Mouse (Mus musculus) limb, embryonic 13.5 days (tissue): ENCODE measurements around the gene Sytl1. TPM values are rescaled to one million over a fixed set of nuclear protein-coding genes. Genes with fewer than 3 reads are reported as not detected.

Experiments used
- ATAC-seq: fragments of 200-750 bp; cut with Nextera tagmentation; 2 replicates; pipeline ENCODE4 v1.8.0; 2017; ENCODE audit warnings: low read depth, moderate number of reproducible peaks, moderate TSS enrichment; ENCODE audit not compliant: low FRiP score
- H3K27ac ChIP-seq: fragments of 300-500 bp; sonication (generic); 2 replicates; pipeline ENCODE4 v1.5.1; 2015; ENCODE audit warnings: inconsistent platforms, mild to moderate bottlenecking, moderate library complexity
- H3K27me3 ChIP-seq: fragments of 300-500 bp; sonication (generic); 2 replicates; pipeline ENCODE4 v1.6.1; 2015; ENCODE audit warnings: mild to moderate bottlenecking, inconsistent platforms
- H3K36me3 ChIP-seq: fragments of 300-500 bp; sonication (generic); 2 replicates; pipeline ENCODE4 v1.6.1; 2015; ENCODE audit warnings: inconsistent platforms, mild to moderate bottlenecking, moderate library complexity
- H3K4me1 ChIP-seq: fragments of 300-500 bp; sonication (generic); 2 replicates; pipeline ENCODE4 v1.6.1; 2015; ENCODE audit warnings: inconsistent platforms
- H3K4me2 ChIP-seq: fragments of 300-500 bp; sonication (generic); replicated peaks from 2 replicates; pipeline ENCODE4 v1.6.1; 2015; ENCODE audit warnings: inconsistent platforms, mild to moderate bottlenecking, moderate library complexity
- H3K4me3 ChIP-seq: fragments of 300-500 bp; sonication (generic); 2 replicates; pipeline ENCODE4 v1.5.1; 2015; ENCODE audit warnings: moderate library complexity, mild to moderate bottlenecking, inconsistent platforms
- H3K9ac ChIP-seq: fragments of 300-500 bp; sonication (generic); 2 replicates; pipeline ENCODE4 v1.6.1; 2015; ENCODE audit warnings: mild to moderate bottlenecking, inconsistent platforms
- H3K9me3 ChIP-seq: fragments of 300-500 bp; sonication (generic); 2 replicates; pipeline ENCODE4 v1.6.1; 2016; ENCODE audit warnings: inconsistent platforms
- WGBS: fragments of 180-500 bp; shearing (Covaris S2); methylation state at CpG from one replicate; pipeline ENCODE4 v1.1.7; 2015; 5-methylcytosine and 5-hydroxymethylcytosine counted together
- polyA plus RNA-seq: library from polyadenylated mRNA; unstranded; fragments of >200 nt; fragmentation: Nextera tagmentation; extraction: Ambion mirVana; gene quantifications from 2 replicates; pipeline ENCODE4 v1.2.1, GENCODE M21; 2015

Gene Sytl1
- polyA plus RNA-seq, 1 experiment from 2014 or later: 5.6 TPM

- Histone ChIP-seq H3K9me3 (no peaks in the 10 kb centered on the region), H3K4me2 (no peak overlapping the region), H3K27ac (no peak overlapping the region), H3K4me3 (no peak overlapping the region), H3K4me1 (peaks cover 20% of the 10 kb centered on the region), H3K27me3 (peaks cover 33% of the 10 kb centered on the region), H3K9ac (0 out of 2 replicates have a peak overlapping the region, but pooled peaks have one; percentile 35), H3K36me3 (no peaks in the 10 kb centered on the region)
- 49% methylated on average over 5 of the region's 5 CpGs for WGBS
- no peak for ATAC-seq
These were observed 39.0 kb downstream of the Sytl1 start for GRCm38 (mm10) chr4:133223875-133224274.

GRCm38 (mm10) chr4:133221701-133222100 lies 41.2 kb downstream of the Sytl1 start:
- ATAC-seq: no peak
- Histone ChIP-seq H3K9ac (no peak overlapping the region), H3K27ac (no peak overlapping the region), H3K4me3 (no peak overlapping the region), H3K4me1 (peaks cover 20% of the 10 kb centered on the region), H3K4me2 (no peak overlapping the region), H3K27me3 (peaks cover 35% of the 10 kb centered on the region), H3K36me3 (no peaks in the 10 kb centered on the region), H3K9me3 (no peaks in the 10 kb centered on the region)
- WGBS: 83% methylated on average over 8 of the region's 8 CpGs

- no peak overlapping the region for H3K27ac ChIP-seq
These were observed 42.3 kb downstream of the Sytl1 start for GRCm38 (mm10) chr4:133220656-133221055.

DNA sequence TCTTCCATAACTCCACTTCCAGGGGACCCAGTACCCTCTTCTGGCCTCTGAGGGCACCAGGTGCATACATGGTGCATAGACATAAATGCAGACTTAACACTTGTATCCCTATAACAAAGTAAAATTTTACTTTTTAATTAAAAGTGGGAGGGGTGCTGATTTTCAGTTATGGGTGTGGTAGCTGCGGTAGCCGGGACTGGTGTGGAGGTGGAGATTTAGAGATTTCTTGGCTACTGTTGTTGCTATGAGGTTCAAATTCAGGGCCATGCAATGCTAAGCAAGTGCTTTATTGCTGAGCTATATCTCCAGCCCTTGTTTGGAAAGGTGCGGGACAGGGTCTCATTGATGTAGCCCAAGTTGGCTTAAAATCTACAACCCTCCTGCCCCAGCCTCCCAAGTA lies 44.2 kb downstream of the Sytl1 start:
- Histone ChIP-seq H3K27me3 (peaks cover 52% of the 10 kb centered on the region), H3K4me3 (no peak overlapping the region), H3K4me2 (no peak overlapping the region), H3K36me3 (no peaks in the 10 kb centered on the region), H3K9me3 (no peaks in the 10 kb centered on the region), H3K4me1 (peaks cover 14% of the 10 kb centered on the region), H3K9ac (no peak overlapping the region), H3K27ac (no peak overlapping the region)
- 93% methylated on average over 3 of the region's 3 CpGs for WGBS
- ATAC-seq: no peak

More at GRCm38 (mm10) chr4:133220656-133221055, 42.3 kb downstream of the Sytl1 start:
- peaks cover 36% of the 10 kb centered on the region for H3K27me3 ChIP-seq
- peak overlapping the region; percentile 65 for H3K9ac ChIP-seq
- H3K36me3 ChIP-seq: no peaks in the 10 kb centered on the region
- H3K4me1 ChIP-seq: peaks cover 18% of the 10 kb centered on the region
- no peaks in the 10 kb centered on the region for H3K9me3 ChIP-seq
- WGBS: 2% methylated on average over 25 of the region's 25 CpGs
- peak overlapping the region; percentile 81 for H3K4me2 ChIP-seq
- ATAC-seq: no peak
- H3K4me3 ChIP-seq: peak overlapping the region; percentile 44

DNA sequence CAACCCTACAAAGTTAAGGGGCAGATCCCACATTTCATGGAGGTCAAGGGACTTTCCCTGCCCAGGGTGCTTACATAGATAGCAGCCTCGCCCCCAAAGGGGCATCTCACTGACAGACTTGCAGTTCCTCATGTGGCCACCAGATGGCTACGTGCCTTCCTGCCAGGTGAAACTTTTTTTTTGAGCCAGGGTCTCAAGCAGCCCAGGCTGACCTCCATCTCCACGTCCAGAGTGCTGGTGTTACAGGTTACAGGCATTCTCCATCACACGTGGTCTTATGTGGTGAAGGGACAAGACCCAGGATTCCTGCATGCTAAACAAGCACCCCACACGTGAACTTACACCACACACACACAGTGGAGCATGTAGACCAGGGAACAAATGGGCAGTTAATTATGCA lies 45.3 kb downstream of the Sytl1 start:
- H3K9me3 ChIP-seq: no peaks in the 10 kb centered on the region
- no peak overlapping the region for H3K4me2 ChIP-seq
- H3K4me1 ChIP-seq: peaks cover 23% of the 10 kb centered on the region
- peaks cover 62% of the 10 kb centered on the region for H3K27me3 ChIP-seq
- H3K36me3 ChIP-seq: no peaks in the 10 kb centered on the region
- no peak overlapping the region for H3K4me3 ChIP-seq
- no peak overlapping the region for H3K9ac ChIP-seq
- no peak overlapping the region for H3K27ac ChIP-seq
- ATAC-seq: no peak
- WGBS: 3% methylated on average over 5 of the region's 5 CpGs

DNA sequence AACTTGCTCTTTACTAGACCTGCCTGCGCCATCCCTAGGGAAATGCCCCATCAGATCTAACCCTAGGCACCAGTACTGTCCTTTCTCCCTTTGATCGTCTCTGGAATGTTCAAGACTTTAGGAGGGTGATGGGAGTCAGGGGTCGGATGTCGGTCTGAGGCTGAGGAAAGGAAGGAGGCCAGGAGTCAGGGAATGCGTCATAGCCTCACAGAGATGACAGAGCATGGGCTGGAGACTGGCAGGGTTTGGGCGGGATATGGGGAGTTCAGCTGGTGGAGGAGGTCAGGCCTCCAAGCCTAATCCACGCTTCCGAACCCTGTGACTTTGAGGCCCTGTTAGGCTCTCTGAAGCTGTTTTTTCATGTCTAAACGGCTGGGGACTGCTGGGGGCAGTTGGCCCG lies 49.3 kb downstream of the Sytl1 start:
- Histone ChIP-seq H3K27ac (no peak overlapping the region), H3K4me2 (peak overlapping the region; percentile 99), H3K9me3 (no peaks in the 10 kb centered on the region), H3K4me1 (peaks cover 21% of the 10 kb centered on the region), H3K9ac (peak overlapping the region; percentile 31; the same call in 1 of the 2 replicates), H3K36me3 (no peaks in the 10 kb centered on the region), H3K4me3 (0 out of 2 replicates have a peak overlapping the region, but pooled peaks have one; percentile 71), H3K27me3 (peaks cover 52% of the 10 kb centered on the region)
- WGBS: 10% methylated on average over 10 of the region's 10 CpGs
- no peak for ATAC-seq

DNA sequence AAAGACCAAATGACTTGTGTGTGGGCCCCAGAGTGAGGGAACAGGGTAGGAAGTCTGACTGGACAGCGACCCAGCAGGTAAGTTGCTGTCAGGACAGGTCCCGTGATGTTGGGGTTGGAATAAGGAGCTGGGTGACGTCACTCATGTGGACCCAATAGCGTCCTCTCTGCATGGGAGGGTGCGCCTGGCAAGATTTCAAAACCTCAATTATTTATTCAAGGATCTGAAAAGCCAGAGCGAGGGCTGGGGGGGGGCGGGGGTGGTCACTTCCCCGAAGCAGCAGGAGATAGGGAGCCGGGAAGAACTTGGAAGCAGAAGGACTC lies 49.7 kb downstream of the Sytl1 start:
- Histone ChIP-seq H3K9me3 (no peaks in the 10 kb centered on the region), H3K36me3 (no peaks in the 10 kb centered on the region), H3K4me3 (peak overlapping the region; percentile 71; the same call in 1 of the 2 replicates), H3K9ac (peak overlapping the region; percentile 31; the same call in 1 of the 2 replicates), H3K4me1 (peaks cover 21% of the 10 kb centered on the region), H3K27ac (no peak overlapping the region), H3K4me2 (peak overlapping the region; percentile 99), H3K27me3 (peaks cover 52% of the 10 kb centered on the region)
- 3% methylated on average over 9 of the region's 9 CpGs for WGBS
- ATAC-seq: no peak

GRCm38 (mm10) chr4:133212562-133213267 lies 50.2 kb downstream of the Sytl1 start:
- H3K9ac ChIP-seq: peak overlapping the region; percentile 70
- peak overlapping the region; percentile 71 for H3K4me3 ChIP-seq
- H3K4me2 ChIP-seq: peak overlapping the region; percentile 99
- H3K27ac ChIP-seq: no peak overlapping the region
- H3K36me3 ChIP-seq: no peaks in the 10 kb centered on the region
- H3K9me3 ChIP-seq: no peaks in the 10 kb centered on the region
- 2% methylated on average over 44 of the region's 44 CpGs for WGBS
- H3K4me1 ChIP-seq: peaks cover 21% of the 10 kb centered on the region
- ATAC-seq: peak; percentile 78
- H3K27me3 ChIP-seq: peaks cover 49% of the 10 kb centered on the region

DNA sequence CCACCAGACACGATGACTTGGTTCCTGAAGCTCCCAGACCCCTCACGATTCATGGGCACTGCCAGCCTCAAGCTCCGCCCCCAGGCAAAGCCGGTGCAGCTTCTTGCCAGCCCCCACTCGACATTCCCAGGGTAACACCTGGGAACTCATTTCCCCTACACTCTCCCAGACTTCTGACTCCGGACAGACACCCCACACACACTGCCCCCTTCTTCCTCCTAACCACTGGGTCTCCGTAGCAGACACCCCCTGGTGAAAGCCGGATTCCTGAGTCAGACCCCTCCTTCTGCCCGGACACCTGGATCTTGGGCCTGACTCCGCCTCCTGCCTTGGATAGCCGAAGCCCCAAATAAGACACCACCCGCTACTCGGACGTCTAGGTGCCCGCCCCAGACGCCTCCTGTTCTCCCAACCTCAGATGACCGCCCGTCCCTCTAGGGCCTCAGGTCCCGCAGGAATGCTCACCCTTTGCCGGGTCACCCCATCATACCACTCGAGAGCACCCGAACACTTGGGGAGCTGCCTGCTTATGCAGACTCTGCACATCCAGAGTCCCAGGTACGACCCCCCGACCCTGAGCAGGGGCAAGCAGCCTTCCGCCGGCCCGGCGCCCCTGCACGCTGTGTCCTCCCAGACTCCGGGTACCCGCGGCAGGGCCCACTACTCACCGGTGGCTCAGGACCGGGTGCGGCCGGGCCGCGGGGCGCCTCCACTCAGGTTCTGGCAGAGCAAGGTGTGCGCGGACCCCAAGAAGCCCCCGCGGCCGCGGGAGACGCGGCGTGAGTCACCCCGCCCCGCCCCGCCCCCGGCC lies 51.0 kb downstream of the Sytl1 start, which contains the start of the genes Cd164l2 and Gpr3:
Cd164l2 (plus strand) TSS at position 381 of the 811 bp plus-strand sequence.
Gpr3 (minus strand) TSS at position 786 of the 811 bp plus-strand sequence.
- Histone ChIP-seq H3K27ac (no peak within 1 kb of the TSS), H3K36me3 (no peaks in the 10 kb centered on the region), H3K27me3 (peaks cover 49% of the 10 kb centered on the region), H3K4me2 (peak within 1 kb of the TSS; percentile 99), H3K4me1 (peaks cover 21% of the 10 kb centered on the region), H3K9me3 (no peaks in the 10 kb centered on the region), H3K4me3 (peak within 1 kb of the TSS; percentile 71), H3K9ac (peak within 1 kb of the TSS; percentile 70)
- WGBS: 3% methylated on average over 52 of the region's 52 CpGs
- no peak; the same call in 1 of the 2 replicates for ATAC-seq

DNA sequence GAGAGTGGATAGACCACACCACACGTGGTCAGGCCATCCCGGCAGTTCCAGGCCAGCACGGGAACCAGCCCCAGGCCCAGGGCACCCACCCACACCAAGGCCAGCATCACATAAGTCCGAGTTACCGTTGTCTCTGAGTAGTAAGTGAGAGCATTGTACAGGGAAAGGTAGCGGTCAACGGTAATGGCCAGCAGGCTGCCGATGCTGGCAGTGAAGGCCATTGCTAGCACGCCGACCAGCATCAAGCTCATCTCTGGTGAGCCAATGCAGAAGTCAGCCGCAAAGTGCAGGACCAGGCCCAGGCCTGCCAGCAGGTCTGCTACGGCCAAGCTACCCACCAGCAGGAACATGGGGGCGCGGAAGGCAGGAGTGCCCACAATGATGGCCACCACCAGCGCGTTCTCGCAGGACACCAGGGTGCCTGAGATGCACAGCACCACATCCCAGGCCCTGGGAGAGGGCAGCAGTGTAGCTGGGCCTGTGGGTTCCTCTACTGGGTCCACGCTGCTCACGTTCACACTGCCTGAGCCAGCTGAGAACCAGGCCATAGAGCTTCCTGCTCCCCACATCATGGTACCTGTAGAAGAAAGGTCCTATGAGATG lies 52.0 kb downstream of the Sytl1 start:
- peaks cover 21% of the 10 kb centered on the region for H3K4me1 ChIP-seq
- WGBS: 92% methylated on average over 19 of the region's 19 CpGs
- no peak overlapping the region for H3K27ac ChIP-seq
- no peak for ATAC-seq
- peaks cover 49% of the 10 kb centered on the region for H3K27me3 ChIP-seq
- peak overlapping the region; percentile 99 for H3K4me2 ChIP-seq
- no peak overlapping the region for H3K4me3 ChIP-seq
- no peaks in the 10 kb centered on the region for H3K36me3 ChIP-seq
- H3K9ac ChIP-seq: no peak overlapping the region
- no peaks in the 10 kb centered on the region for H3K9me3 ChIP-seq

- no peak overlapping the region for H3K4me2 ChIP-seq
- H3K4me3 ChIP-seq: no peak overlapping the region
- 92% methylated on average over 24 of the region's 24 CpGs for WGBS
- peaks cover 44% of the 10 kb centered on the region for H3K27me3 ChIP-seq
- H3K27ac ChIP-seq: no peak overlapping the region
- H3K4me1 ChIP-seq: peaks cover 21% of the 10 kb centered on the region
- no peaks in the 10 kb centered on the region for H3K9me3 ChIP-seq
- no peaks in the 10 kb centered on the region for H3K36me3 ChIP-seq
- ATAC-seq: no peak
- H3K9ac ChIP-seq: no peak overlapping the region
These were observed 52.7 kb downstream of the Sytl1 start for GRCm38 (mm10) chr4:133210023-133210787.
